Mouse (Mus musculus) limb, embryonic 14.5 days (tissue): ENCODE data around the gene Ccdc190. TPM values are rescaled to one million over a fixed set of nuclear protein-coding genes. Genes with fewer than 3 reads are reported as not detected.

Experiments
- ATAC-seq: fragments of 200-750 bp; cut with Nextera tagmentation; 2 replicates; pipeline ENCODE4 v1.8.0; 2017; ENCODE audit warnings: low read depth, moderate number of reproducible peaks, moderate TSS enrichment; ENCODE audit not compliant: low FRiP score
- DNase-seq: peaks from one replicate; pipeline ENCODE4 v3.0.0-alpha.2; 2015; ENCODE audit warnings: low spot score
- H3K27ac ChIP-seq: fragments of 300-500 bp; sonication (generic); replicated peaks from 2 replicates; pipeline ENCODE4 v1.5.1; 2014; ENCODE audit warnings: low read depth, mild to moderate bottlenecking, low read length, moderate library complexity, mixed read lengths
- H3K27me3 ChIP-seq: fragments of 300-500 bp; sonication (generic); 2 replicates; pipeline ENCODE4 v1.6.1; 2014; ENCODE audit warnings: low read length, mixed read lengths; ENCODE audit not compliant: control insufficient read depth, insufficient read depth
- H3K36me3 ChIP-seq: fragments of 300-500 bp; sonication (generic); 2 replicates; pipeline ENCODE4 v1.6.1; 2014; ENCODE audit warnings: mild to moderate bottlenecking, low read length, moderate library complexity, mixed read lengths; ENCODE audit not compliant: control insufficient read depth, insufficient read depth
- H3K4me1 ChIP-seq: fragments of 300-500 bp; sonication (generic); 2 replicates; pipeline ENCODE4 v1.6.1; 2014; ENCODE audit warnings: antibody characterized with exemption, low read length, mixed read lengths; ENCODE audit not compliant: control insufficient read depth, insufficient read depth
- H3K4me2 ChIP-seq: fragments of 300-500 bp; sonication (generic); replicated peaks from 2 replicates; pipeline ENCODE4 v1.6.1; 2014; ENCODE audit warnings: low read depth, mild to moderate bottlenecking, low read length, moderate library complexity; ENCODE audit not compliant: severe bottlenecking
- H3K4me3 ChIP-seq: fragments of 300-500 bp; sonication (generic); replicated peaks from 2 replicates; pipeline ENCODE4 v1.5.1; 2014; ENCODE audit warnings: low read length
- H3K9ac ChIP-seq: fragments of 300-500 bp; sonication (generic); 2 replicates; pipeline ENCODE4 v1.6.1; 2014; ENCODE audit warnings: mild to moderate bottlenecking, low read depth, low read length, moderate library complexity; ENCODE audit not compliant: severe bottlenecking
- H3K9me3 ChIP-seq: fragments of 300-500 bp; sonication (generic); 2 replicates; pipeline ENCODE4 v1.6.1; 2016; ENCODE audit warnings: low read length; ENCODE audit not compliant: control insufficient read depth
- POLR2A ChIP-seq: fragments of 200-500 bp; IDR thresholded peaks from 2 replicates; pipeline ENCODE4 v1.8.0; 2012; ENCODE audit warnings: inconsistent platforms, mild to moderate bottlenecking, moderate library complexity, borderline replicate concordance; ENCODE audit not compliant: insufficient read depth, insufficient read length; ENCODE audit errors: extremely low read depth
- WGBS: fragments of 180-500 bp; shearing (Covaris S2); extraction: QIAGEN DNeasy Blood & Tissue Kit; methylation state at CpG from one replicate; pipeline ENCODE4 v1.1.7; 2014; 5-methylcytosine and 5-hydroxymethylcytosine counted together
- polyA plus RNA-seq, 2 experiments: library from polyadenylated mRNA; depleted of rRNA in 1 of 2; stranded (reverse) in 1 of 2; unstranded in 1 of 2; fragments of >200 nt; fragmentation: Nextera tagmentation in 1 of 2; extraction: Ambion mirVana in 1 of 2; gene quantifications; 2 replicates each; pipeline versions ENCODE4 v1.2.1 to v1.2.3; 2012 to 2014

Ccdc190 gene
- polyA plus RNA-seq, 2 experiments = 0.20 TPM; not detected in 1

DNA sequence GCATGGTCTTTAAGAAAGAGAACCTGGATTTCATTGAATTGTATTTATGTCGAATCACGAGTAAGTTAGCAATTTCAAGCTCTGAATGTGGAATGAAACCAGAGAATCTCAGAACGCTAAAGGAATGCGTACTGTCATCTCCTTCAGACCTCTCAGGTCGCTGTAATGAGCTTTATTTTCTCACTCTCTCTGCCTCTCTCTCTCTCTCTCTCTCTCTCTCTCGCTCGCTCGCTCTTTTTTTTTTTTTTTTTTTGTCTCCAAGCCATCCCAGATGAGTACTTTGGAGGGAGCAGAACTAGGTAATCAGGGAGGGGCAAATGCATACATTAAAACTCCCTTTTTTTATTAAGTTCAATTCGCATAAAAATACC lies 41.1 kb downstream of the Ccdc190 start:
- peak overlapping the region; percentile 82 for H3K4me2 ChIP-seq
- WGBS = under 1% methylated on average over 9 of the region's 9 CpGs
- TF ChIP-seq POLR2A = no peak
- H3K4me3 ChIP-seq = peak overlapping the region; percentile 60
- peak overlapping the region; percentile 57 for H3K9ac ChIP-seq
- peaks cover 11% of the 10 kb centered on the region for H3K4me1 ChIP-seq
- peak overlapping the region; percentile 76 for H3K27ac ChIP-seq
- peaks cover 18% of the 10 kb centered on the region for H3K36me3 ChIP-seq
- no peaks in the 10 kb centered on the region for H3K9me3 ChIP-seq
- DNase-seq = no peak
- ATAC-seq = peak; percentile 64
- H3K27me3 ChIP-seq = no peaks in the 10 kb centered on the region

DNA sequence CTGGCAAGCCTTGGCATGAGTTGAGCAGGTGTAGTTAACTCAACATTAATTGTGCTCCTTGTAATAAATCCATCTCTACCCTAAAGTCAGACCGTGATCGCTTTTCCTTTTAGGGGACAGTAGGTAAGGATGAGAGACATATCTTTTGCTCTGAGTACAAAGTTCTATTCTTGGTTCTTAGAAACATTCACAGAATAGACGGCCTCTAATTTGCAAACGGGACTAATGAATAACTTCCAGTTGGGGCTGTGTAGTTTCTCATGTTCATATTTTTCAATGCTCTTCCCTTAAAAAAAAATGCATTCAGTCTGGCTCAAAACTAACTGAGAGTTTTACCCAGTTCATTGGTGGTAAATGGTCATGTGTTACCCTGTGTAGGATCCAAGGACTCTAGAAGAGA lies 42.5 kb downstream of the Ccdc190 start:
- 90% methylated on average over 4 of the region's 4 CpGs for WGBS
- Histone ChIP-seq H3K4me2 (no peak overlapping the region), H3K9ac (no peak overlapping the region), H3K36me3 (peaks cover 7% of the 10 kb centered on the region), H3K9me3 (no peaks in the 10 kb centered on the region), H3K4me1 (peaks cover 11% of the 10 kb centered on the region), H3K27me3 (no peaks in the 10 kb centered on the region), H3K4me3 (no peak overlapping the region), H3K27ac (no peak overlapping the region)
- no peak for TF ChIP-seq POLR2A
- DNase-seq (no peak), ATAC-seq (no peak)

DNA sequence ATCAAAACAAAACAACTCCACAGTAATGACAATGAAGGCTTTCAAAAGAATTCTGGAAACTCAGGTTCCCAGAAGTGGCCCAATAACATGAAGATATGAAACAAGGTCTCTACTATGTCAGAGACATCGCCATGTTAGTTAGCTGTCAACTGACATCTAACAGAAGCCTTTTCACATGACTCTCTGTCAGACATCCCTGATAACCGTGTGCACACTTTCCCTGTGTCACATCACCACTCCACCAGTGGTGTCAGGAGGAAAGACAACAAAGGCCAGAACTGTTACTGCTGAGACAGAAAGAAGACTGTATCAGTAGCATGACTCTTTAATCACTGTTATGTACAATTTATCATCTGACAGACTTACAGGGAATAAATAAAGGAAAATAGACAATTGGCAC lies 43.5 kb downstream of the Ccdc190 start:
- no peak for TF ChIP-seq POLR2A
- ATAC-seq (no peak), DNase-seq (no peak)
- peaks cover 11% of the 10 kb centered on the region for H3K4me1 ChIP-seq
- no peak overlapping the region for H3K4me3 ChIP-seq
- H3K27ac ChIP-seq = no peak overlapping the region
- H3K27me3 ChIP-seq = no peaks in the 10 kb centered on the region
- H3K4me2 ChIP-seq = no peak overlapping the region
- H3K9me3 ChIP-seq = no peaks in the 10 kb centered on the region
- peaks cover 11% of the 10 kb centered on the region; the same call in 1 of the 2 replicates for H3K36me3 ChIP-seq
- WGBS = 75% methylated on average over 2 of the region's 2 CpGs
- no peak overlapping the region for H3K9ac ChIP-seq

DNA sequence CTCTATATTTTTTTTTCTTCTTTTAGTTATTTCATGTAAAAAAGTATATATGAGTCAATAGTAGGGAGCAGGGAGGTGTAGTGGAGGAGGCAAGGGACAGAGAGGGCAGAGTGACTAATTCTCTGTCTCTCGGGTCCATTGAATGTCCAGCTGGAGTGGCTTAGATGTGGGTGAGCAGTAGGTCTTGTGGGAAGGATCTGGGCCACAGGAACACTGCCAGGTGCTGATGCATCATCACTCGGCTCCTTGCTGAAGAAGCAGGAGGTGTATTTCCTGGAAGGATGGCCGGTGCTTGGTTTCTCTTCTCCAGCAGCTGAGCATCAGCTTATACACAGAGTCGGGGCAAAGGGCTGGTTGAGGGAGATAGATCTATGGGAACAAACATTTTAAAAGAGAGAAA lies 49.2 kb downstream of the Ccdc190 start:
- 89% methylated on average over 4 of the region's 4 CpGs for WGBS
- no peak for TF ChIP-seq POLR2A
- no peak overlapping the region for H3K4me2 ChIP-seq
- no peak overlapping the region for H3K9ac ChIP-seq
- ATAC-seq (no peak), DNase-seq (no peak)
- H3K4me1 ChIP-seq = no peaks in the 10 kb centered on the region
- H3K4me3 ChIP-seq = no peak overlapping the region
- no peaks in the 10 kb centered on the region for H3K9me3 ChIP-seq
- peaks cover 32% of the 10 kb centered on the region for H3K36me3 ChIP-seq
- no peaks in the 10 kb centered on the region for H3K27me3 ChIP-seq
- no peak overlapping the region for H3K27ac ChIP-seq

Other genes starting within 250 kb of the Ccdc190 start
- gene Rgs4, start 181.0 kb upstream of the Ccdc190 start, polyA plus RNA-seq (2012; rRNA removed) = 2.6 and 2.7 TPM in 2 replicates
- 4.1 and 4.6 TPM in 2 replicates for gene Rgs4, start 181.0 kb upstream of the Ccdc190 start, polyA plus RNA-seq (2014; fragmentation: Nextera tagmentation; extraction: Ambion mirVana)
- gene Hsd17b7, start 40.6 kb downstream of the Ccdc190 start, polyA plus RNA-seq (2012; rRNA removed) = 10.7 and 13.1 TPM in 2 replicates
- gene Hsd17b7, start 40.6 kb downstream of the Ccdc190 start, polyA plus RNA-seq (2014; fragmentation: Nextera tagmentation; extraction: Ambion mirVana) = 14.6 and 19.2 TPM in 2 replicates
- gene Ddr2, start 182.1 kb downstream of the Ccdc190 start, polyA plus RNA-seq (2012; rRNA removed) = 64.1 and 68.2 TPM in 2 replicates
- 86.7 and 100.0 TPM in 2 replicates for gene Ddr2, start 182.1 kb downstream of the Ccdc190 start, polyA plus RNA-seq (2014; fragmentation: Nextera tagmentation; extraction: Ambion mirVana)
- 41.6 and 50.5 TPM in 2 replicates for gene Uap1, start 246.3 kb downstream of the Ccdc190 start, polyA plus RNA-seq (2012; rRNA removed)
- 76.4 and 77.8 TPM in 2 replicates for gene Uap1, start 246.3 kb downstream of the Ccdc190 start, polyA plus RNA-seq (2014; fragmentation: Nextera tagmentation; extraction: Ambion mirVana)